Mouse (Mus musculus) thymus, adult 2 months (tissue): ENCODE measurements around the gene Tbccd1.

ENCODE experiments used
- CTCF ChIP-seq: fragments of 200-500 bp; IDR thresholded peaks from 2 replicates; pipeline ENCODE4 v1.5.1; 2012; ENCODE audit warnings: mild to moderate bottlenecking, control low read depth, low read length, moderate library complexity, borderline replicate concordance; ENCODE audit not compliant: control insufficient read depth, poor library complexity, insufficient read depth; ENCODE audit errors: extremely low read depth
- POLR2A ChIP-seq: fragments of 200-500 bp; IDR thresholded peaks from 2 replicates; pipeline ENCODE4 v1.6.1; 2012; ENCODE audit warnings: mild to moderate bottlenecking, low read length, control low read depth, moderate library complexity; ENCODE audit not compliant: control insufficient read depth, poor library complexity, insufficient read depth; ENCODE audit errors: extremely low read depth

DNA sequence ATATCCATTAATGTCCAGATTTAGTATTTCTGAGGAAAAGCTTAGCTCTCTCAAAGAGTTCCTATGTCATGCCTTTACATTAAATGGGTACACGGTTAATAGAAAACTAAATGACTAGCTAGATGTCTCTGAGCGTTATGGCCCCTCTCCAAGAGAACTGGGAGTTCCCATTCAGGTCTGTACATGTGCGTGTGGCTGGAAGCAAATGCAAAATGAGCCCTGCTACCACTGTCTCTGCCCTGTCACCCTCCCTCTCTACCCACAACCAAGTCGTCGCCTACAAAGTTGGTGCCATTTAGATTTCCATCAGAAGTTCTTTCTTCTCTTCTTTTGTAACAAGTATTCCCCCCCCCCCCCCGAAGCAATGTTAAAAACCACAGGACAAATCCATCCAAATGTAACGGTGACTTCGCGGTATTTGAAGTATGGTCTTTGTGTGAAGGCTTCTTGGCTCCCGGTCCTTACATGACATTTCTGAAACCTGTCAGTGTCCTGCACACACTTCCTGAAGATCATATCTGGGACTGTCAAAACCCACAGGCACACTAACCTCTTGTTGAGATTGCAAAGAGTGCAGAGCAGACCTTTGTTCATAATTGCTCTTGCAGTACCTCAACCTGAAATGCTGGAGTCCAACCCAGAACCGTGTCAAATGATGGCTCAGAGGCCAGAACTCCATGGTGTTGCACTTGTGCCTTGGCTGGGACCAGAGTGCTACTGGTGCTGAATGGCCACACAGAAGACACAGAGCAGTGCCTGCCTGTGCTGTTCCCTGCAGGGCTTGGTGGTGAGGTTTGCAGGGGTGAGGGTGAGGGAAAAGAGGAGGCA is 33.4 kb upstream of the Tbccd1 start, which contains the start of gene Ahsg:
- no peak for TF ChIP-seq CTCF
- TF ChIP-seq POLR2A = no peak
